Mouse (Mus musculus) C2C12 (cell line): Measurements from ENCODE around the gene Gm2696. TPM values are rescaled to one million over a fixed set of nuclear protein-coding genes. Genes with fewer than 3 reads are reported as not detected.

Source experiments
- H3K27me3 ChIP-seq: one replicate; pipeline ENCODE4 v1.6.1; 2011; ENCODE audit not compliant: control insufficient read depth, insufficient read depth, insufficient read length
- H3K36me3 ChIP-seq: one replicate; pipeline ENCODE4 v1.6.1; 2011; ENCODE audit not compliant: control insufficient read depth, insufficient read depth
- H3K4me3 ChIP-seq: one replicate; pipeline ENCODE4 v1.5.1; 2011; ENCODE audit warnings: mild to moderate bottlenecking, control low read depth; ENCODE audit not compliant: poor library complexity, insufficient read depth, severe bottlenecking
- H3K79me2 ChIP-seq: one replicate; pipeline ENCODE4 v1.6.1; 2011; ENCODE audit not compliant: control insufficient read depth, insufficient read depth
- H3K79me3 ChIP-seq: one replicate; pipeline ENCODE4 v1.6.1; 2011; ENCODE audit warnings: low read depth, control low read depth
- H3ac ChIP-seq: one replicate; pipeline ENCODE3; 2011; ENCODE audit warnings: low read depth; ENCODE audit not compliant: control insufficient read depth, insufficient read length
- CTCF ChIP-seq: IDR thresholded peaks from one replicate; pipeline ENCODE4 v1.5.1; 2011; ENCODE audit not compliant: control insufficient read depth, insufficient read depth, insufficient read length
- FOSL1 ChIP-seq: IDR thresholded peaks from one replicate; pipeline ENCODE4 v1.8.0; 2011; ENCODE audit warnings: mild to moderate bottlenecking, low read length; ENCODE audit not compliant: poor library complexity, insufficient read depth, severe bottlenecking
- polyA plus RNA-seq: library from polyadenylated mRNA; unstranded; fragments of >200 nt; fragmentation: generic; extraction: Trizol; gene quantifications from one replicate; pipeline ENCODE4 v1.2.1, GENCODE M21; 2012; ENCODE audit warnings: missing spikeins

Gm2696 gene
- polyA plus RNA-seq, 1 experiment: not detected

DNA sequence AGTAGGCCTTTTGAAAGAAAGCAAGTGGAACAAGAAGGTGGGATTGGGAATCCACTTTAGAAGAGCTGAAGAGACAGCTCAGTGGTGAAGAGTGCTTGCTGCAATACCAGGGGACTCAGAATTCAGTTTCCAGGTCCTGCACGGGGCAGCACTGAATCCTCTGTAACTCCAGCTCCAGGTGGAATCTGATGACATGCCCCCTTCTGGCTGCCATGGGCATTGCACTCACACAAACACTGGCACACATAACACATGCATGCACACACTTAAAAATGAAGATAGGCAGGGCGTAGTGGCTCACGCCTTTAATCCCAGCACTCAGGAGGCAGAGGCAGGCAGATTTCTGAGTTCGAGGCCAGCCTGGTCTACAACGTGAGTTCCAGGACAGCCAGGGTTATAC lies 68.1 kb downstream of the Gm2696 start:
- no peaks in the 10 kb centered on the region for H3K27me3 ChIP-seq
- no peak for TF ChIP-seq CTCF
- TF ChIP-seq FOSL1: no peak
- H3K79me2 ChIP-seq: no peaks in the 10 kb centered on the region
- H3K36me3 ChIP-seq: no peaks in the 10 kb centered on the region
- no peaks in the 10 kb centered on the region for H3K79me3 ChIP-seq
- H3K4me3 ChIP-seq: no peak overlapping the region
- H3ac ChIP-seq: no peak overlapping the region

Other genes starting within 250 kb of the Gm2696 start
- gene Pttg1ip, start 233.0 kb upstream of the Gm2696 start, polyA plus RNA-seq: 96.1 TPM
- 152 TPM for gene Sumo3, start 208.6 kb upstream of the Gm2696 start, polyA plus RNA-seq
- gene Gm49325, start 208.5 kb upstream of the Gm2696 start, polyA plus RNA-seq: 5.1 TPM
- gene Ube2g2, start 192.4 kb upstream of the Gm2696 start, polyA plus RNA-seq: 85.5 TPM
- not detected for gene Tspear, start 128.1 kb upstream of the Gm2696 start, polyA plus RNA-seq
- not detected for gene Gm19402, start 123.9 kb upstream of the Gm2696 start, polyA plus RNA-seq
- not detected for gene Gm9508, start 117.4 kb upstream of the Gm2696 start, polyA plus RNA-seq
- gene Gm10272, start 108.1 kb upstream of the Gm2696 start, polyA plus RNA-seq: not detected
- not detected for gene Gm10024, start 103.2 kb upstream of the Gm2696 start, polyA plus RNA-seq
- not detected for gene Gm10142, start 98.9 kb upstream of the Gm2696 start, polyA plus RNA-seq
- not detected for gene Krtap12-1, start 94.1 kb upstream of the Gm2696 start, polyA plus RNA-seq
- gene Gm10100, start 88.2 kb upstream of the Gm2696 start, polyA plus RNA-seq: not detected
- gene Gm18596, start 72.0 kb upstream of the Gm2696 start, polyA plus RNA-seq: not detected
- gene Gm9736, start 63.3 kb upstream of the Gm2696 start, polyA plus RNA-seq: not detected
- not detected for gene Gm3233, start 55.0 kb upstream of the Gm2696 start, polyA plus RNA-seq
- not detected for gene Gm3238, start 43.4 kb upstream of the Gm2696 start, polyA plus RNA-seq
- gene Gm7138, start 37.7 kb upstream of the Gm2696 start, polyA plus RNA-seq: not detected
- not detected for gene Gm3250, start 32.1 kb upstream of the Gm2696 start, polyA plus RNA-seq
- not detected for gene Gm7137, start 26.5 kb upstream of the Gm2696 start, polyA plus RNA-seq
- gene Gm9639, start 19.6 kb upstream of the Gm2696 start, polyA plus RNA-seq: not detected
- not detected for gene Gm19668, start 15.5 kb upstream of the Gm2696 start, polyA plus RNA-seq
- not detected for gene Gm9507, start 2.8 kb upstream of the Gm2696 start, polyA plus RNA-seq
- gene Krtap10-4, start 12.4 kb downstream of the Gm2696 start, polyA plus RNA-seq: not detected
- not detected for gene Krtap10-10, start 21.3 kb downstream of the Gm2696 start, polyA plus RNA-seq
- not detected for gene Gm36176, start 32.1 kb downstream of the Gm2696 start, polyA plus RNA-seq
- not detected for gene Gm10318, start 38.2 kb downstream of the Gm2696 start, polyA plus RNA-seq
- not detected for gene Gm3285, start 47.3 kb downstream of the Gm2696 start, polyA plus RNA-seq
- 0.01 TPM for gene Lrrc3, start 87.9 kb downstream of the Gm2696 start, polyA plus RNA-seq
- 0.02 TPM for gene Trpm2, start 155.9 kb downstream of the Gm2696 start, polyA plus RNA-seq
- gene 1810043G02Rik, start 163.8 kb downstream of the Gm2696 start, polyA plus RNA-seq: 14.6 TPM
- 45.2 TPM for gene Pfkl, start 195.4 kb downstream of the Gm2696 start, polyA plus RNA-seq
- gene Dnmt3l, start 227.3 kb downstream of the Gm2696 start, polyA plus RNA-seq: not detected
- gene Aire, start 228.9 kb downstream of the Gm2696 start, polyA plus RNA-seq: not detected